Comparison of ENCODE assay signal across 16 mouse cellular contexts in genomic region chr8:114452278-114452677, GRCm38 (mm10). TPM values are rescaled to one million over a fixed set of nuclear protein-coding genes. Genes with fewer than 3 reads are reported as not detected.
DNase-seq lines count a peak whose midpoint lies in the region; ATAC-seq and TF ChIP-seq lines count a peak whose summit lies in the region.
"Had no signal": no experiment of that assay in that cellular context is flagged by ENCODE, and none has a peak within 500 bp of the region (broad histone marks: within the 10 kb centered on the region; RNA-seq: fewer than 3 reads in every experiment).

No protein-coding gene starts in this region.

- H3K4me1 ChIP-seq in forebrain, embryonic 13.5 days: peaks cover 8% of the 10 kb centered on the region; the same call in 1 of the 2 replicates
- H3K4me1 ChIP-seq in forebrain, embryonic 10.5 days: peaks cover 47% of the 10 kb centered on the region
- H3K4me1 ChIP-seq in midbrain, embryonic 16.5 days (ENCODE audit: control insufficient read depth, insufficient read depth, low read length): peaks cover 9% of the 10 kb centered on the region; the same call in 1 of the 2 replicates
- H3K4me1 ChIP-seq in midbrain, embryonic 13.5 days (replicated peaks): peaks cover 13% of the 10 kb centered on the region
- no peaks in the 10 kb centered on the region for H3K4me1 ChIP-seq in forebrain, embryonic 14.5 days (ENCODE audit: control insufficient read depth, insufficient read depth, low read length)
- H3K4me1 ChIP-seq in stomach, postnatal 0 days (replicated peaks; ENCODE audit: control insufficient read depth, insufficient read depth): no peaks in the 10 kb centered on the region
- H3K4me1 ChIP-seq: intestine, embryonic 15.5 days had no signal

- no peak overlapping the region for H3K27ac ChIP-seq in forebrain, embryonic 13.5 days
- H3K27ac ChIP-seq in forebrain, embryonic 10.5 days: no peak overlapping the region
- H3K27ac ChIP-seq in midbrain, embryonic 16.5 days (ENCODE audit: low read length): no peak overlapping the region
- no peak overlapping the region for H3K27ac ChIP-seq in midbrain, embryonic 13.5 days
- no peak overlapping the region for H3K27ac ChIP-seq in forebrain, embryonic 14.5 days (ENCODE audit: low read depth, low read length)
- no peak overlapping the region for H3K27ac ChIP-seq in stomach, postnatal 0 days (replicated peaks)
- H3K27ac ChIP-seq: heart, embryonic 13.5 days; intestine, embryonic 15.5 days had no signal

- H3K4me2 ChIP-seq in forebrain, embryonic 13.5 days: no peak overlapping the region
- no peak overlapping the region for H3K4me2 ChIP-seq in midbrain, embryonic 16.5 days (ENCODE audit: low read length)
- no peak overlapping the region for H3K4me2 ChIP-seq in midbrain, embryonic 13.5 days (replicated peaks)
- no peak overlapping the region for H3K4me2 ChIP-seq in forebrain, embryonic 14.5 days (ENCODE audit: low read length)
- H3K4me2 ChIP-seq in stomach, postnatal 0 days (replicated peaks; ENCODE audit: low read depth): no peak overlapping the region
- H3K4me2 ChIP-seq: intestine, embryonic 15.5 days had no signal

- no peaks in the 10 kb centered on the region for H3K9me3 ChIP-seq in forebrain, embryonic 13.5 days (replicated peaks)
- no peaks in the 10 kb centered on the region for H3K9me3 ChIP-seq in forebrain, embryonic 10.5 days
- no peaks in the 10 kb centered on the region for H3K9me3 ChIP-seq in midbrain, embryonic 16.5 days (replicated peaks; ENCODE audit: control insufficient read depth, low read length, poor library complexity, severe bottlenecking)
- no peaks in the 10 kb centered on the region for H3K9me3 ChIP-seq in midbrain, embryonic 13.5 days
- H3K9me3 ChIP-seq in forebrain, embryonic 14.5 days (replicated peaks; ENCODE audit: control insufficient read depth, low read length): no peaks in the 10 kb centered on the region
- no peaks in the 10 kb centered on the region for H3K9me3 ChIP-seq in stomach, postnatal 0 days (ENCODE audit: control insufficient read depth, low read length)
- H3K9me3 ChIP-seq: embryonic facial prominence, embryonic 10.5 days; G1E; heart, embryonic 13.5 days; intestine, embryonic 15.5 days had no signal

- no peak for TF ChIP-seq EP300 in stomach, postnatal 0 days (optimal IDR thresholded peaks at IDR 0.05)

- intact Hi-C loops in left cerebral cortex, postnatal 10 days (cut with DNase I): loop anchor here (5.0 to 10.0 kb wide), 3 partner anchors 523 to 1985 kb away; partner anchors contain the start of gene Maf

- TF ChIP-seq CTCF in stomach, postnatal 0 days (IDR thresholded peaks at IDR 0.05; ENCODE audit: low read depth): no peak

- WGBS in forebrain, embryonic 13.5 days: 77% methylated on average over 8 of the region's 8 CpGs
- WGBS in forebrain, embryonic 10.5 days: 91% methylated on average over 8 of the region's 8 CpGs
- 94% methylated on average over 8 of the region's 8 CpGs for WGBS in midbrain, embryonic 16.5 days
- 90% methylated on average over 8 of the region's 8 CpGs for WGBS in midbrain, embryonic 13.5 days
- WGBS in forebrain, embryonic 14.5 days: 77% methylated on average over 8 of the region's 8 CpGs
- WGBS in stomach, postnatal 0 days: 85% methylated on average over 8 of the region's 8 CpGs

- H3K4me3 ChIP-seq in forebrain, embryonic 13.5 days: no peak overlapping the region
- no peak overlapping the region for H3K4me3 ChIP-seq in forebrain, embryonic 10.5 days
- no peak overlapping the region for H3K4me3 ChIP-seq in midbrain, embryonic 16.5 days (ENCODE audit: low read depth, low read length)
- H3K4me3 ChIP-seq in midbrain, embryonic 13.5 days (replicated peaks): no peak overlapping the region
- H3K4me3 ChIP-seq in forebrain, embryonic 14.5 days (ENCODE audit: low read depth, low read length): no peak overlapping the region
- H3K4me3 ChIP-seq in stomach, postnatal 0 days (ENCODE audit: low read depth, low read length): no peak overlapping the region
- H3K4me3 ChIP-seq: embryonic facial prominence, embryonic 10.5 days; heart, embryonic 13.5 days; intestine, embryonic 15.5 days had no signal

- DNase-seq in forebrain, embryonic 10.5 days (ENCODE audit: extremely low spot score, low spot score): no peak
- no peak for DNase-seq in forebrain, embryonic 14.5 days (ENCODE audit: low spot score)
- peak; percentile 9 for DNase-seq in stomach, postnatal 0 days (ENCODE audit: low spot score)
- DNase-seq in left cerebral cortex, postnatal 10 days (ENCODE audit: extremely low spot score in 1 of 2, low spot score in 2 of 2): no peak
- DNase-seq: adrenal gland, adult 8-10 months had no signal

- H3K36me3 ChIP-seq in forebrain, embryonic 13.5 days (ENCODE audit: poor library complexity, severe bottlenecking): peaks cover 3% of the 10 kb centered on the region; the same call in 1 of the 2 replicates
- H3K36me3 ChIP-seq in forebrain, embryonic 10.5 days (replicated peaks): peaks cover 20% of the 10 kb centered on the region
- H3K36me3 ChIP-seq in midbrain, embryonic 16.5 days (ENCODE audit: control insufficient read depth, insufficient read depth, low read length): no peaks in the 10 kb centered on the region
- H3K36me3 ChIP-seq in midbrain, embryonic 13.5 days: no peaks in the 10 kb centered on the region
- 0 out of 2 replicates have a peak, but pooled peaks cover 6% of the 10 kb centered on the region for H3K36me3 ChIP-seq in forebrain, embryonic 14.5 days (ENCODE audit: control insufficient read depth, insufficient read depth, low read length)
- no peaks in the 10 kb centered on the region; the same call in 1 of the 2 replicates for H3K36me3 ChIP-seq in stomach, postnatal 0 days (ENCODE audit: control insufficient read depth, insufficient read depth, low read length)
- H3K36me3 ChIP-seq: intestine, embryonic 15.5 days had no signal

- peak; percentile 62 for ATAC-seq in forebrain, embryonic 13.5 days
- 0 out of 2 replicates have a peak, but pooled peaks have one; percentile 51 for ATAC-seq in midbrain, embryonic 16.5 days
- ATAC-seq in midbrain, embryonic 13.5 days: no peak
- ATAC-seq in forebrain, embryonic 14.5 days: peak; percentile 54; the same call in 1 of the 2 replicates
- peak; percentile 31; the same call in 1 of the 2 replicates for ATAC-seq in stomach, postnatal 0 days (ENCODE audit: low FRiP score, low TSS enrichment)

- no peak overlapping the region for H3K9ac ChIP-seq in forebrain, embryonic 13.5 days
- H3K9ac ChIP-seq in midbrain, embryonic 16.5 days (ENCODE audit: low read depth, low read length): no peak overlapping the region
- no peak overlapping the region for H3K9ac ChIP-seq in midbrain, embryonic 13.5 days (replicated peaks)
- no peak overlapping the region for H3K9ac ChIP-seq in forebrain, embryonic 14.5 days (ENCODE audit: low read length)
- no peak overlapping the region for H3K9ac ChIP-seq in stomach, postnatal 0 days (ENCODE audit: low read length)
- H3K9ac ChIP-seq: intestine, embryonic 15.5 days had no signal

- H3K27me3 ChIP-seq in forebrain, embryonic 13.5 days: peaks cover 17% of the 10 kb centered on the region
- peaks cover 41% of the 10 kb centered on the region for H3K27me3 ChIP-seq in forebrain, embryonic 10.5 days (ENCODE audit: poor library complexity, severe bottlenecking)
- no peaks in the 10 kb centered on the region for H3K27me3 ChIP-seq in midbrain, embryonic 16.5 days (ENCODE audit: control insufficient read depth, insufficient read depth, low read depth, low read length)
- peaks cover 4% of the 10 kb centered on the region; the same call in 1 of the 2 replicates for H3K27me3 ChIP-seq in midbrain, embryonic 13.5 days
- no peaks in the 10 kb centered on the region for H3K27me3 ChIP-seq in forebrain, embryonic 14.5 days (replicated peaks; ENCODE audit: control insufficient read depth, insufficient read depth, low read length)
- H3K27me3 ChIP-seq in stomach, postnatal 0 days (ENCODE audit: control insufficient read depth, insufficient read depth, low read length): no peaks in the 10 kb centered on the region
- H3K27me3 ChIP-seq: heart, embryonic 13.5 days; intestine, embryonic 15.5 days had no signal

RNA-seq across cellular contexts. Expression of gene Wwox, which starts 12.8 kb away (rescaled TPM):
- 10.2 and 10.4 TPM in 2 replicates for polyA plus RNA-seq in forebrain, embryonic 13.5 days (2015; fragmentation: Nextera tagmentation; extraction: Ambion mirVana)
- 11.5 and 12.1 TPM in 2 replicates for polyA plus RNA-seq in forebrain, embryonic 10.5 days (2016; fragmentation: Nextera tagmentation; extraction: Ambion mirVana)
- polyA plus RNA-seq in midbrain, embryonic 16.5 days (2015; fragmentation: Nextera tagmentation; extraction: Ambion mirVana): 11.6 and 13.3 TPM in 2 replicates
- polyA plus RNA-seq in midbrain, embryonic 13.5 days (2015; fragmentation: Nextera tagmentation; extraction: Ambion mirVana): 12.3 and 12.4 TPM in 2 replicates
- polyA plus RNA-seq in forebrain, embryonic 14.5 days (2014; fragmentation: Nextera tagmentation; extraction: Ambion mirVana): 8.9 and 9.3 TPM in 2 replicates
- 9.2 and 10.2 TPM in 2 replicates for polyA plus RNA-seq in stomach, postnatal 0 days (2015; fragmentation: Nextera tagmentation; extraction: Ambion mirVana)
- total RNA-seq in left cerebral cortex, postnatal 10 days (2021): 10 to 100 TPM; 12.5 to 13.4 TPM

RNA-seq across cellular contexts. Expression of gene Clec3a, which starts 34.4 kb away (rescaled TPM):
- polyA plus RNA-seq in forebrain, embryonic 13.5 days (2015; fragmentation: Nextera tagmentation; extraction: Ambion mirVana): not detected in 2 replicates
- not detected in 2 replicates for polyA plus RNA-seq in forebrain, embryonic 10.5 days (2016; fragmentation: Nextera tagmentation; extraction: Ambion mirVana)
- not detected in 2 replicates for polyA plus RNA-seq in midbrain, embryonic 16.5 days (2015; fragmentation: Nextera tagmentation; extraction: Ambion mirVana)
- not detected in 2 replicates for polyA plus RNA-seq in midbrain, embryonic 13.5 days (2015; fragmentation: Nextera tagmentation; extraction: Ambion mirVana)
- not detected in 2 replicates for polyA plus RNA-seq in forebrain, embryonic 14.5 days (2014; fragmentation: Nextera tagmentation; extraction: Ambion mirVana)
- not detected in 2 replicates for polyA plus RNA-seq in stomach, postnatal 0 days (2015; fragmentation: Nextera tagmentation; extraction: Ambion mirVana)
- total RNA-seq in left cerebral cortex, postnatal 10 days (2021): not detected
- total RNA-seq: adrenal gland, adult 8-10 months; G1E; gastrocnemius, adult 18-20 months; granulocyte monocyte progenitor cell, adult 5-6 weeks had no signal
- polyA plus RNA-seq: embryonic facial prominence, embryonic 10.5 days; G1E; heart, embryonic 13.5 days; heart, postnatal 0 days; hindbrain, embryonic 14.5 days; intestine, embryonic 15.5 days had no signal
